Mouse (Mus musculus) liver, adult (tissue): Measurements from ENCODE around the gene Ssc4d.
A peak's percentile ranks its signal among the peaks of the same experiment; 100 is the strongest.

ENCODE experiments used
- GATA4 ChIP-seq: IDR thresholded peaks from 2 replicates; pipeline ENCODE4 v1.6.1; 2014; ENCODE audit warnings: mild to moderate bottlenecking, low read length; ENCODE audit not compliant: insufficient replicate concordance

Ssc4d gene

GRCm38 (mm10) chr5:135993381-135993965, 19.1 kb upstream of the Ssc4d start:
- TF ChIP-seq GATA4: no peak

GRCm38 (mm10) chr5:135990601-135991000, 16.3 kb upstream of the Ssc4d start:
- TF ChIP-seq GATA4: no peak

GRCm38 (mm10) chr5:135987248-135987647, 12.9 kb upstream of the Ssc4d start:
- TF ChIP-seq GATA4: no peak

GRCm38 (mm10) chr5:135984546-135985044, 10.3 kb upstream of the Ssc4d start:
- TF ChIP-seq GATA4: no peak

- TF ChIP-seq GATA4: no peak
Measured at GRCm38 (mm10) chr5:135982398-135982797, 8.1 kb upstream of the Ssc4d start.

- no peak for TF ChIP-seq GATA4
Measured at GRCm38 (mm10) chr5:135979904-135980303, 5.6 kb upstream of the Ssc4d start, which contains the start of gene Zp3. TSS of gene Zp3 (plus strand) at chr5:135980099.

GRCm38 (mm10) chr5:135979381-135979780, 5.0 kb upstream of the Ssc4d start:
- TF ChIP-seq GATA4: no peak

GRCm38 (mm10) chr5:135975893-135976668, 1.8 kb upstream of the Ssc4d start:
- no peak for TF ChIP-seq GATA4

GRCm38 (mm10) chr5:135971876-135972275, 2.5 kb downstream of the Ssc4d start:
- no peak for TF ChIP-seq GATA4

- TF ChIP-seq GATA4: no peak
Measured at GRCm38 (mm10) chr5:135970247-135970646, 4.1 kb downstream of the Ssc4d start.

- TF ChIP-seq GATA4: no peak
Measured at GRCm38 (mm10) chr5:135968781-135969180, 5.5 kb downstream of the Ssc4d start.

- no peak for TF ChIP-seq GATA4
Measured at GRCm38 (mm10) chr5:135966866-135967265, 7.5 kb downstream of the Ssc4d start.

GRCm38 (mm10) chr5:135965501-135965930, 8.8 kb downstream of the Ssc4d start:
- TF ChIP-seq GATA4: no peak

- TF ChIP-seq GATA4: no peak
Measured at GRCm38 (mm10) chr5:135963280-135963627, 11.1 kb downstream of the Ssc4d start.

GRCm38 (mm10) chr5:135962492-135963279, 11.6 kb downstream of the Ssc4d start:
- peak; percentile 67; the same call in 1 of the 2 replicates for TF ChIP-seq GATA4

GRCm38 (mm10) chr5:135962125-135962491, 12.2 kb downstream of the Ssc4d start:
- TF ChIP-seq GATA4: no peak
